30 mouse cellular contexts compared by ENCODE assay signal in the genomic region with DNA sequence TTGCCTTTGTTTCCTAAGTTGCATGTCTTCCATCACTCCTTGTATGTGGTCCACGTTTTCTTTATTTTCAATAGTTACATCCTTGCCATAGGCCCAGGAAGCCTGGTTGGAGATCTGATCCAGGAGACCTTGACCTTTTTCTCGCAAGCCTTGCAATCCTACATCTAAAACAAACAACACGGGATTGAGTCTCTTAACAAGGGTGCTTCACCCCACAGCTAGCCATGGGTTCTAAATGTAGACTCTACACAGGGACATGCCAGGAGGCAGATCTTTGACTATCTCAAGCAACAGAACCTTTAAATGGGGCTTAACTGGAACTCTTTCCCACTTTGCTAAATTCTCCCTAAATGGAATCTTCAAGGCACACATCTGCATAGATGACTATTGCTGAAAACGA.
"Had no signal": no experiment of that assay in that cellular context is flagged by ENCODE, and none has a peak within 500 bp of the region (broad histone marks: within the 10 kb centered on the region; RNA-seq: fewer than 3 reads in every experiment).

No protein-coding gene starts in this region.

- DNase-seq: heart, postnatal 10 days; heart, postnatal 14 days; heart, postnatal 36 days; heart, postnatal 4 days; kidney, adult 11 months; kidney, adult 18-20 months; kidney, adult 2 months; kidney, adult 8-10 months; kidney, adult 9 months; kidney, postnatal 10 days; kidney, postnatal 14 days; kidney, postnatal 25 days; kidney, postnatal 36 days; kidney, postnatal 4 days; layer of hippocampus, adult 9-11 months; layer of hippocampus, postnatal 36 days had no signal

- H3K4me3 ChIP-seq: heart, embryonic 12.5 days; heart, embryonic 13.5 days; heart, embryonic 15.5 days; hindbrain, embryonic 10.5 days; hindbrain, embryonic 12.5 days; hindbrain, embryonic 13.5 days; hindbrain, embryonic 15.5 days; intestine, embryonic 15.5 days; kidney, embryonic 15.5 days; layer of hippocampus, adult 2 months; left cerebral cortex, adult 2 months had no signal

- H3K4me1 ChIP-seq: hindbrain, embryonic 15.5 days; intestine, embryonic 15.5 days; kidney, embryonic 15.5 days had no signal

- H3K27ac ChIP-seq: heart, embryonic 13.5 days; heart, embryonic 15.5 days; hindbrain, embryonic 10.5 days; hindbrain, embryonic 12.5 days; hindbrain, embryonic 13.5 days; hindbrain, embryonic 14.5 days; hindbrain, embryonic 15.5 days; hindbrain, postnatal 0 days; intestine, embryonic 15.5 days; kidney, embryonic 15.5 days; kidney, postnatal 0 days; layer of hippocampus, adult 2 months; left cerebral cortex, adult 2 months had no signal
